In the genomic region with DNA sequence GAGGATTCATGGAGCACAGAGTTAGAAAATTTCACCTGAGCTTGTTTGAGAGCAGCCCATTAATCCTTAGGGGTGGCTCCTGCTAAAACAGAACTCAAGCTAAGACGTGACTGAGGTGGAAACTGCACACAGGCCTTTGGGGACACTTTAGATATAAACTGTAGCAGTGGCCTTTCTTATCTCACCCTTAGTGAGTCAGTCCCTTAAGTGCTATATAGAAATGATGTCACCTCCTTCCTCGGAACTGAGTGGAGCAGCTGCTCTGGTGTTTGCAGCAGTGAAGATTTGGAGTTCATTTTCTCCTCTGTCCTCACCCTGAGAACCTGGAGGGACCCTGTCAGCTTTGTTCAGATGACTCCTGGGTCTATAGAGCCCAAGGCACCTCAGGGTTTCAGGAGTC, we compare ENCODE assay signal across 13 mouse cellular contexts. TPM values are rescaled to one million over a fixed set of nuclear protein-coding genes. Genes with fewer than 3 reads are reported as not detected.
DNase-seq lines count a peak whose midpoint lies in the region; ATAC-seq and TF ChIP-seq lines count a peak whose summit lies in the region.
"Had no signal": no experiment of that assay in that cellular context is flagged by ENCODE, and none has a peak within 500 bp of the region (broad histone marks: within the 10 kb centered on the region; RNA-seq: fewer than 3 reads in every experiment).

No protein-coding gene starts in this region.

- no peak overlapping the region for H3K4me2 ChIP-seq in kidney, embryonic 14.5 days (replicated peaks; ENCODE audit: low read depth, low read length)
- H3K4me2 ChIP-seq in intestine, embryonic 15.5 days (replicated peaks): no peak overlapping the region
- H3K4me2 ChIP-seq in forebrain, postnatal 0 days (ENCODE audit: low read depth): no peak overlapping the region
- H3K4me2 ChIP-seq: midbrain, embryonic 11.5 days had no signal

- H3K27me3 ChIP-seq in kidney, embryonic 14.5 days (ENCODE audit: control insufficient read depth, insufficient read depth, low read length): no peaks in the 10 kb centered on the region
- no peaks in the 10 kb centered on the region for H3K27me3 ChIP-seq in intestine, embryonic 15.5 days (replicated peaks)
- no peaks in the 10 kb centered on the region for H3K27me3 ChIP-seq in forebrain, postnatal 0 days (ENCODE audit: insufficient read depth, low read length)

- H3K27ac ChIP-seq in kidney, embryonic 14.5 days (ENCODE audit: low read depth, low read length): no peak overlapping the region
- no peak overlapping the region for H3K27ac ChIP-seq in intestine, embryonic 15.5 days
- no peak overlapping the region for H3K27ac ChIP-seq in forebrain, postnatal 0 days (ENCODE audit: low read depth, low read length)

- H3K9ac ChIP-seq in kidney, embryonic 14.5 days (ENCODE audit: low read depth, low read length): 0 out of 2 replicates have a peak overlapping the region, but pooled peaks have one; percentile 4
- H3K9ac ChIP-seq in intestine, embryonic 15.5 days: no peak overlapping the region
- no peak overlapping the region for H3K9ac ChIP-seq in forebrain, postnatal 0 days

- H3K36me3 ChIP-seq in kidney, embryonic 14.5 days (ENCODE audit: control insufficient read depth, insufficient read depth, low read length): no peaks in the 10 kb centered on the region; the same call in 1 of the 2 replicates
- H3K36me3 ChIP-seq in intestine, embryonic 15.5 days: no peaks in the 10 kb centered on the region
- no peaks in the 10 kb centered on the region for H3K36me3 ChIP-seq in forebrain, postnatal 0 days (ENCODE audit: insufficient read depth)

- H3K9me3 ChIP-seq in kidney, embryonic 14.5 days (ENCODE audit: control insufficient read depth, low read length): no peaks in the 10 kb centered on the region
- H3K9me3 ChIP-seq in intestine, embryonic 15.5 days: no peaks in the 10 kb centered on the region
- no peaks in the 10 kb centered on the region for H3K9me3 ChIP-seq in forebrain, postnatal 0 days (ENCODE audit: low read length)

- WGBS in kidney, embryonic 14.5 days: 54% methylated on average over 2 of the region's 2 CpGs
- 32% methylated on average over 2 of the region's 2 CpGs for WGBS in intestine, embryonic 15.5 days
- WGBS in forebrain, postnatal 0 days: 72% methylated on average over 2 of the region's 2 CpGs

- no peaks in the 10 kb centered on the region for H3K4me1 ChIP-seq in kidney, embryonic 14.5 days (ENCODE audit: control insufficient read depth, insufficient read depth, low read length)
- H3K4me1 ChIP-seq in intestine, embryonic 15.5 days (replicated peaks): no peaks in the 10 kb centered on the region
- H3K4me1 ChIP-seq in forebrain, postnatal 0 days (ENCODE audit: insufficient read depth): no peaks in the 10 kb centered on the region

- DNase-seq in kidney, adult 9 months: no peak
- peak; percentile 46 for DNase-seq in MEL-GATA-1-ER (ENCODE audit: extremely low read depth, low read depth)
- DNase-seq in urinary bladder, postnatal 25 days (ENCODE audit: low spot score): no peak
- no peak for DNase-seq in forebrain, postnatal 0 days
- DNase-seq: cerebellum, adult 8-10 months; retina, postnatal 1 day; spleen, adult 18-20 months; thymus, adult 18-20 months had no signal

- no peak overlapping the region for H3K4me3 ChIP-seq in kidney, embryonic 14.5 days (ENCODE audit: low read length)
- no peak overlapping the region for H3K4me3 ChIP-seq in intestine, embryonic 15.5 days (replicated peaks)
- H3K4me3 ChIP-seq in forebrain, postnatal 0 days (ENCODE audit: low read depth, low read length): no peak overlapping the region
- H3K4me3 ChIP-seq: erythroblast, embryonic 14.5 days had no signal

- TF ChIP-seq CTCF in forebrain, postnatal 0 days (IDR thresholded peaks at IDR 0.05; ENCODE audit: low read depth): no peak

- ATAC-seq in kidney, embryonic 14.5 days (ENCODE audit: low FRiP score, low TSS enrichment): no peak
- peak; percentile 92 for ATAC-seq in intestine, embryonic 15.5 days
- ATAC-seq in megakaryocyte progenitor cell, adult 5-6 weeks (replicated peaks; ENCODE audit: poor library complexity): peak; percentile 48; the same call in 1 of the 2 replicates
- no peak for ATAC-seq in forebrain, postnatal 0 days

RNA-seq across cellular contexts. Expression of a gene that starts 14.8 kb away (rescaled TPM):
- 17.6 and 26.4 TPM in 2 replicates for polyA plus RNA-seq in kidney, embryonic 14.5 days (2014; fragmentation: Nextera tagmentation; extraction: Ambion mirVana)
- 32.1 and 34.4 TPM in 2 replicates for polyA plus RNA-seq in intestine, embryonic 15.5 days (2015; fragmentation: Nextera tagmentation; extraction: Ambion mirVana)
- 7.7 and 9.3 TPM in 2 replicates for total RNA-seq in megakaryocyte progenitor cell, adult 5-6 weeks (2015)
- 12.2 and 14.3 TPM in 2 replicates for total RNA-seq in megakaryocyte progenitor cell, adult 5-6 weeks (2017)
- total RNA-seq in forebrain, postnatal 0 days (2014; rRNA removed): 19.2 and 62.9 TPM in 2 replicates
- polyA plus RNA-seq in forebrain, postnatal 0 days (2015; fragmentation: Nextera tagmentation; extraction: Ambion mirVana): 21.1 and 23.0 TPM in 2 replicates

Comparison
In these comparisons a context has a peak if more than half of its experiments do, and no peak if none do; other contexts are left out.
1. ATAC-seq: peak in intestine, embryonic 15.5 days (single experiment) and megakaryocyte progenitor cell, adult 5-6 weeks (single experiment); none in kidney, embryonic 14.5 days (single experiment) and forebrain, postnatal 0 days (single experiment).